Mouse (Mus musculus) intestine, embryonic 16.5 days (tissue): Measurements from ENCODE around the gene Hdgfl2. TPM values are rescaled to one million over a fixed set of nuclear protein-coding genes. Genes with fewer than 3 reads are reported as not detected.

Experiments used
- ATAC-seq: fragments of 200-750 bp; cut with Nextera tagmentation; 2 replicates; pipeline ENCODE4 v1.8.0; 2017; ENCODE audit warnings: moderate TSS enrichment, moderate library complexity
- H3K27ac ChIP-seq: fragments of 300-500 bp; sonication (generic); 2 replicates; pipeline ENCODE4 v1.5.1; 2014; ENCODE audit warnings: mild to moderate bottlenecking, low read length
- H3K27me3 ChIP-seq: fragments of 300-500 bp; sonication (generic); replicated peaks from 2 replicates; pipeline ENCODE4 v1.6.1; 2014; ENCODE audit warnings: low read length, control low read depth, mixed read lengths; ENCODE audit not compliant: control insufficient read depth, insufficient read depth
- H3K36me3 ChIP-seq: fragments of 300-500 bp; sonication (generic); 2 replicates; pipeline ENCODE4 v1.6.1; 2014; ENCODE audit warnings: low read length, control low read depth; ENCODE audit not compliant: control insufficient read depth, insufficient read depth
- H3K4me1 ChIP-seq: fragments of 300-500 bp; sonication (generic); 2 replicates; pipeline ENCODE4 v1.6.1; 2014; ENCODE audit warnings: low read length, control low read depth, mixed read lengths; ENCODE audit not compliant: control insufficient read depth, insufficient read depth
- H3K4me2 ChIP-seq: fragments of 300-500 bp; sonication (generic); 2 replicates; pipeline ENCODE4 v1.6.1; 2014; ENCODE audit warnings: low read depth, low read length, control low read depth
- H3K4me3 ChIP-seq: fragments of 300-500 bp; sonication (generic); 2 replicates; pipeline ENCODE4 v1.5.1; 2014; ENCODE audit warnings: mild to moderate bottlenecking, low read length
- H3K9ac ChIP-seq: fragments of 300-500 bp; sonication (generic); 2 replicates; pipeline ENCODE4 v1.6.1; 2014; ENCODE audit warnings: low read depth, low read length
- H3K9me3 ChIP-seq: fragments of 300-500 bp; sonication (generic); 2 replicates; pipeline ENCODE4 v1.6.1; 2016; ENCODE audit warnings: low read length, control low read depth; ENCODE audit not compliant: control insufficient read depth
- WGBS: fragments of 180-500 bp; shearing (Covaris S2); extraction: QIAGEN DNeasy Blood & Tissue Kit; methylation state at CpG from one replicate; pipeline ENCODE4 v1.1.7; 2014; 5-methylcytosine and 5-hydroxymethylcytosine counted together
- polyA plus RNA-seq: library from polyadenylated mRNA; unstranded; fragments of >200 nt; fragmentation: Nextera tagmentation; extraction: Ambion mirVana; gene quantifications from 2 replicates; pipeline ENCODE4 v1.2.1, GENCODE M21; 2015

Hdgfl2 gene
- polyA plus RNA-seq, 1 experiment from 2014 or later: 75.0 TPM

DNA sequence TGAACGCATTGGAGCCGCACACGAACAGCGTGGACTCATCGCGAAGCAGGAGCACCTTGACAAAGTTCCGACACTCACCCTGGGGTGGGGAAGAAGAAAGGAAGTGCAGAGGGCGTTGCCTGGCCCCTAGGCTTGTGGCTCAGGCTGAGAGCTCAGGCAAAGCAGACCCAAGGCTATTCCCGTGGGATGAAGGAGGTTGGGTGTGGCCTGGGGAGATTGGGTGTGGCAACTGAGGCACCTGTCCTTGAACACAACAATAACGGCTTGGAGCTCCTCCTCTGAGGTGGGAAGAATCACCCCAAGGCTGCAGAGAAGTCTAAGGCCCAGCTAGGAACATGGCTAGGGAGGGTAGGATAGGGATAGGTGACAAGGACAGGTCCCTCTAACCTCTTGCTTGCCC, 51.7 kb downstream of the Hdgfl2 start:
- Histone ChIP-seq H3K27me3 (no peaks in the 10 kb centered on the region), H3K27ac (no peak overlapping the region), H3K36me3 (no peaks in the 10 kb centered on the region), H3K4me1 (peaks cover 16% of the 10 kb centered on the region), H3K9ac (no peak overlapping the region), H3K9me3 (no peaks in the 10 kb centered on the region), H3K4me3 (no peak overlapping the region), H3K4me2 (no peak overlapping the region)
- no peak for ATAC-seq
- 89% methylated on average over 10 of the region's 10 CpGs for WGBS

DNA sequence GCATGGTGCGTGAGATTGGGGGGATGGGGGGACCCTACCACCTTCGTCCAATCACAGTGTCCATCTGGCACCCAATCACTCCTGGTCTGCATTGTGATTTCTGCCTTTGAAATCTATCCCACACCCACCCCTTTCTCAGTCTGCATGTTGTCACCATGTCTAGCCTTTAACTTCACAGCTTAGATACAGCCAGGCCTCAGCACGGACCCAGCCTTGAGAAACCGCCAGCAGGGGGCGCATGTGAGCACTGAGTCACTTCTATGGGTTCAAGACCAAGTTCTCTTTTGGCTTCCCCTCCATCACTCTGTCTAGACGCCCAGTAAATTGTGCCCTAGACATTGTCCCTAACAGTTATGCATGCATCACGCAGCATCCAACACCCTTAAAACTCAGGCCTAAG, 52.4 kb downstream of the Hdgfl2 start:
- Histone ChIP-seq H3K27ac (no peak overlapping the region), H3K4me2 (no peak overlapping the region), H3K4me1 (peaks cover 16% of the 10 kb centered on the region), H3K36me3 (no peaks in the 10 kb centered on the region), H3K9me3 (no peaks in the 10 kb centered on the region), H3K27me3 (no peaks in the 10 kb centered on the region), H3K9ac (no peak overlapping the region), H3K4me3 (no peak overlapping the region)
- ATAC-seq: no peak
- WGBS: 41% methylated on average over 7 of the region's 7 CpGs

- ATAC-seq: no peak
- Histone ChIP-seq H3K9me3 (no peaks in the 10 kb centered on the region), H3K27me3 (no peaks in the 10 kb centered on the region), H3K9ac (peak overlapping the region; percentile 52; the same call in 1 of the 2 replicates), H3K4me1 (peaks cover 16% of the 10 kb centered on the region), H3K4me3 (no peak overlapping the region), H3K27ac (no peak overlapping the region), H3K4me2 (no peak overlapping the region), H3K36me3 (no peaks in the 10 kb centered on the region)
- 3% methylated on average over 14 of the region's 14 CpGs for WGBS
Measured at GRCm38 (mm10) chr17:56132661-56133060, 53.2 kb downstream of the Hdgfl2 start.

DNA sequence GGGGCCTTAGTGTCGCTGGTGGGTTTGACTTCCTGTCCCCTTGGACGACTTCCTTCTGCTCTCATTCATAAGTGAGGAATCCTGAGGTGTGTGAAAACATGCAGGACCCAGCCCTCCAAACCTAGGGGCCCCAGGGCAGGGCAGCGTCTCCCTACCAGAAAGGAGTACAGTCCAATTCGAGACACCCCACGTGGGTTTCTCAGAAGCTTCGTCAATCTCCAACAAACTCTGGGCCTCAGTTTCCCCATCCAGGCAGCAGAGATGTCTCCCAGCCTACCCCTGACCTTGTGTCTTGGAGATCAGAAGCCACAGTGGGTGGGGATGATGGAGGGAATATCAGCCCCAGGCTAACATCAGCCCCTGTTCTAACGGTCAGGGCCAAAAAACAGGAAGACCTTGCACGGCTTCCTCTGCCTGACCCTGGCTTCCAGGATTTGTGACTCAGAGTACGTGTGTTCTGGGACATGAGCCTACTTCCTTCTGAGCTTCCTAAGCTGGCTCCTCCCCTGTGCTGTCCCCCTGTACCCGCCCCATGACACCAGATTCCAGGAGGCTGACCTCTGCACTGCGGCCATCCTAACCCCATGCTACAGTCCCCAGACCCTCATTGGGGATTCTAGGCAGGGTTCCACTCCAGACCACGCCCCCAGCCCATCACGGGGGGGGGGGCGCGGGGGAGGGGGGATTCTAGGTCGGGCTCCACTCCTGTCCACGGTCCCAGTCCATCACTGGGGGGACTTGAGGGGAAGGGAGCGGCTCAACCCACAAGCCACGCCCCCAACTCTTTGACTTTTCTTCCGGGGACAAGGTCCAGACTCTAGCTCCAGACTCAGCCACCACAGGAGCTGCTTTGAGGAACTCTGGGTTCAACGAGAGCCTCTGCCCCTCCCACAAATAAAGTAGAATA, 54.3 kb downstream of the Hdgfl2 start:
- ATAC-seq: peak; percentile 93
- peak overlapping the region; percentile 48 for H3K4me3 ChIP-seq
- peaks cover 16% of the 10 kb centered on the region for H3K4me1 ChIP-seq
- H3K4me2 ChIP-seq: peak overlapping the region; percentile 90
- WGBS: 16% methylated on average over 20 of the region's 21 CpGs
- H3K9me3 ChIP-seq: no peaks in the 10 kb centered on the region
- H3K27ac ChIP-seq: peak overlapping the region; percentile 94
- H3K9ac ChIP-seq: peak overlapping the region; percentile 66
- H3K36me3 ChIP-seq: no peaks in the 10 kb centered on the region
- peaks cover 7% of the 10 kb centered on the region; the same call in 1 of the 2 replicates for H3K27me3 ChIP-seq

GRCm38 (mm10) chr17:56134463-56134971, 55.1 kb downstream of the Hdgfl2 start:
- peak overlapping the region; percentile 90 for H3K4me2 ChIP-seq
- no peaks in the 10 kb centered on the region for H3K9me3 ChIP-seq
- peaks cover 18% of the 10 kb centered on the region for H3K4me1 ChIP-seq
- 2% methylated on average over 27 of the region's 27 CpGs for WGBS
- H3K36me3 ChIP-seq: no peaks in the 10 kb centered on the region
- ATAC-seq: peak; percentile 36
- peak overlapping the region; percentile 94 for H3K27ac ChIP-seq
- peak overlapping the region; percentile 66 for H3K9ac ChIP-seq
- H3K27me3 ChIP-seq: peaks cover 15% of the 10 kb centered on the region
- peak overlapping the region; percentile 48 for H3K4me3 ChIP-seq

- Histone ChIP-seq H3K4me2 (no peak overlapping the region), H3K36me3 (no peaks in the 10 kb centered on the region), H3K9ac (no peak overlapping the region), H3K4me1 (peaks cover 26% of the 10 kb centered on the region), H3K9me3 (no peaks in the 10 kb centered on the region), H3K4me3 (no peak overlapping the region), H3K27ac (no peak overlapping the region), H3K27me3 (peaks cover 35% of the 10 kb centered on the region)
- no peak for ATAC-seq
- 89% methylated on average over 7 of the region's 7 CpGs for WGBS
Measured at GRCm38 (mm10) chr17:56136558-56136957, 57.1 kb downstream of the Hdgfl2 start.

GRCm38 (mm10) chr17:56137839-56138613, 58.6 kb downstream of the Hdgfl2 start:
- no peak overlapping the region for H3K27ac ChIP-seq
- H3K9me3 ChIP-seq: no peaks in the 10 kb centered on the region
- WGBS: 24% methylated on average over 25 of the region's 25 CpGs
- no peak overlapping the region for H3K9ac ChIP-seq
- no peaks in the 10 kb centered on the region for H3K36me3 ChIP-seq
- H3K4me1 ChIP-seq: peaks cover 34% of the 10 kb centered on the region
- no peak for ATAC-seq
- peak overlapping the region; percentile 38; the same call in 1 of the 2 replicates for H3K4me2 ChIP-seq
- H3K27me3 ChIP-seq: peaks cover 47% of the 10 kb centered on the region
- no peak overlapping the region for H3K4me3 ChIP-seq

- Histone ChIP-seq H3K9me3 (no peaks in the 10 kb centered on the region), H3K4me3 (peak overlapping the region; percentile 70), H3K4me2 (peak overlapping the region; percentile 99), H3K27me3 (peaks cover 54% of the 10 kb centered on the region), H3K36me3 (no peaks in the 10 kb centered on the region), H3K4me1 (peaks cover 23% of the 10 kb centered on the region), H3K9ac (peak overlapping the region; percentile 60), H3K27ac (no peak overlapping the region)
- ATAC-seq: no peak
- 8% methylated on average over 21 of the region's 21 CpGs for WGBS
Measured at GRCm38 (mm10) chr17:56139355-56139754, 59.9 kb downstream of the Hdgfl2 start.
